Mouse (Mus musculus) Muller cell, postnatal 12 days (primary cell): Measurements from ENCODE around the gene Cck.
A peak's percentile ranks its signal among the peaks of the same experiment; 100 is the strongest.
"Not testable (repeated sequence)": the region's sequence is repeated elsewhere in the genome, so short reads cannot be mapped to it uniquely, and the experiment has no call there.

Experiments
- DNase-seq: peaks from one replicate; pipeline ENCODE4 v3.0.0-alpha.2; 2015; ENCODE audit errors: inconsistent ontology term

Cck gene

DNA sequence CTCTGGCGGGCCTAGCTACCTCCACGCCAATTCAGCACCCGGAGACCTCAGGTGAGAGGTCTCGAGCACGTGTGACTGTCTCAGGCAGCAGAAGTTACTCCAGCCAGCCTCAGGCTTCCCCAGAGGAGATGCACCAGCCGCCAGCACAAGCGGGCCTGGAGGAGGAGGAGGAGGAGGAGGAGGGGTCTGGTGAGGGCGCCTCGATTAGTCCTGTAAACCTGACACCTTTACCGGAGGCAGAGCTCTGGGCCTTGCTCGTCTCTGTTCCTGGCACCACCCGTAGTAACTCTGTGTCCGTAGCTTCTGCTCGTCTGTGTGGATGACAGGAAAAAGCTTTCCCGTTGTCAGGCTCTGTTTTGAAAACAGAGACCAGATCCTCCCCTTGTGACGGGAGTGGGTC, 35.0 kb downstream of the Cck start:
- DNase-seq, result no peak

DNA sequence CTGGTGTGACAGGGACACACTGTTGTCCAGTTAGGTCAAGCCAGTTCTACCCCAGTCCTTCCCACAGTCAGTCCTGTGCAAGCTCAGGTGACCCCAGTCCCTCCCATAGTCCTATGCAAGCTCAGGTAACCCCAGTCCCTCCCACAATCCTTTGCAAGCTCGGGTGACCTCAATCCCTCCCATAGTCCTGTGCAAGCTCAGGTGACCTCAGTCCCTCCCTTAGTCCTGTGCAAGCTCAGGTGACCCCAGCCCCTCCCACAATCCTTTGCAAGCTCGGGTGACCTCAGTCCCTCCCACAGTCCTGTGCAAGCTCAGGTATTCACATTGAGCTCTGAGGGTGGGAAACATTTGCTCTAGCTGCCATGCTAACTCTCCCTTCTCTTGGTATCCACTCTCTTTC, 35.5 kb downstream of the Cck start:
- no peak for DNase-seq

DNA sequence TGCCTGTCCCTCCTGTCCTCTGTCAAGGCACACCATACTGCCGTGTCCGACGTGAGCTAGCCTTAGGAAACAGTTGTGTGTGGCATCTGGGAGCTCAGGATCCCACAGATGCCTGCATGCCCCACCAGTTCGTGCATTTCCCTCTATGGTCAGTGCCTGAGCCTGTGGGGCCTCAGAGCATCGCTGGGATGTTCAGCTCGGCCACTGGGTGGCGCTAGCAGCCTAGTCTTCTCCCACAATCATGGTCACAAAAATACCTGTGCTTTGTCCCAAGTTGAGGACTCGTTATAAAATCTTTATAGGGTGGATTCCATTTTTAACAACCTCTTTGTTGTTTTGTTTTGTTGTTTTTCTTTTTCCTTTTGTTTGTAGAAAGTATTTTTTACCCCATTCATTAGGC, 37.0 kb downstream of the Cck start:
- DNase-seq, result no peak

DNA sequence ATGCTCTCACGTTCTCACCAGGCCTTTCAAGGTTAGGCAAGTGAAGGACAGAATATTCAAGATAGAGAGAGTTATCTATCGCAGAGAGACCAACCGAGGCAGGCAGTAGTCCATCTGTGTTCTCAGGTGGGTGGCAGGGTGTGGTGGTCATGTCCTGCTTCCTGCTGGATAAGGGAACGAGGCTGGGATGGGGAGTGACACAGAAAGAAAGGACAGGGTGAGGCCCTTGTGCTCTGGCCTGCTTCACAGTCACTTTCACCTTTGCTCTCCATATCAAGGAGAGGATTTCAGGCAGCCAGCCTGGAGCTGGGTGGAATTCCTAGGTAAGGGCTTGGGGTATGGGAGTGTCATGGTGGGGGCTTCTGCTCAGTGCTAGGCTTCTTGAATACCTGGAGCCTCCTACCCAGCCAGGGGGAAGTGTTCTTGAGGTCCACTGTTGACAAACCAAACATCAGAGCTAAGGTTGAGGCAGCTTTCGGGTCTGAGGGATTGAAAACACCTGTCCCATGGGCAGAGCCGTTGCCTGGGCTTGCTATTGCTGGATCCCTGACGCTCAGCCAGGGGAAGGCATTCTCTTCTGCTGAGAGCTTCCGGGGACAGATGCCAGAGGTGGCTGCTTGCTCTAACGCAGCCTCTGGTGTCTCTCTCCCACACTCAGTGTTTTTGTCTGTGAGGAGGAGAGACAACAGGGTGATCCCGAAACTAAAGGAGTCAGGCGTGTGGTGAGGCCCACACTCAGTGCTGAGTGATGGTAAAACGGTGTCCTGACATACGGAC, 38.6 kb downstream of the Cck start:
- no peak for DNase-seq

DNA sequence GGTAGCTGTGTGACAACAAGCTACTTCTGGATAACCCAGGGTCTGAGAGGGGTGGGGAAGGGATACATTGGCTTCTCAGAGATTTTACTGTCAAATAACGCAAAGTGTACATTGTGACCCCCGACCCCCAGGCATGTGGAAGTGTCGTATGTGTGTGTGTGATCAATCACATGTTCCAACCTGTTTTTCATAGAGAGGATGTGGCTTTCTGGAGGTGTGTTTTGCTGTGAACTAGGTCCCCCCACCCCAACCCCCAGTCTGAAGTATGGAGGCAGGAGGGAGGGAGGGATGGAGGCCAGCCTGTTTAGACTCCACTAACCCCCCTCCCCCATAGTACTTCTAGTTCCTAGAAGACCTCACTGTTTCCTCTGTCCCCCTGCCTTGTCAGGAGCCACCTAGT, 40.6 kb downstream of the Cck start:
- DNase-seq, result no peak

DNA sequence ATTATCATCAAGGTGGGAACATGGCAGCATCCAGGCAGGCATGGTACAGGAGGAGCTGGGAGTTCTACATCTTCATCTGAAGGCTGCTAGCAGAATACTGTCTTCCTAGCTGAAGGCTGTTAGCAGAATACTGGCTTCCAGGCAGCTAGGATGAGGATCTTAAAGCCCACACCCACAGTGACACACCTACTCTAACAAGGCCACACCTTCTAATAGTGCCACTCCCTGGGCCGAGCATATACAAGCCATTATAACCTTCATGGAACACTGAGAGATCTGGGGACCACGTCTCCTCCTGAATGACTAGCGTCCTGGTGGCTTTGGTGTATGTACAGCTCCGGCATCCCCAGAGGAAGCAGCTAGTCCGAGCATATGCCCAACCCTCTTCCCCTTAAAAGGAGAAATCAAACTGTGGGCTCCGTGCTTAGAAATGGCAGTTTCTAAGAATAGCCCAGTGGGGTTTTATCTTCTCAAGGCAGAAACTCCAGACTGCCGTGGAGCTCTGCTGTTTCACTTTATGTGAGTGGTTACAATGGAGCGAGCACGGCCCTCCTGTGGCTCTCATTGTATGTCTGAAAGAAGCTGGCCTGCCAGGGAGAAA, 43.1 kb downstream of the Cck start:
- not testable (repeated sequence) for DNase-seq

DNA sequence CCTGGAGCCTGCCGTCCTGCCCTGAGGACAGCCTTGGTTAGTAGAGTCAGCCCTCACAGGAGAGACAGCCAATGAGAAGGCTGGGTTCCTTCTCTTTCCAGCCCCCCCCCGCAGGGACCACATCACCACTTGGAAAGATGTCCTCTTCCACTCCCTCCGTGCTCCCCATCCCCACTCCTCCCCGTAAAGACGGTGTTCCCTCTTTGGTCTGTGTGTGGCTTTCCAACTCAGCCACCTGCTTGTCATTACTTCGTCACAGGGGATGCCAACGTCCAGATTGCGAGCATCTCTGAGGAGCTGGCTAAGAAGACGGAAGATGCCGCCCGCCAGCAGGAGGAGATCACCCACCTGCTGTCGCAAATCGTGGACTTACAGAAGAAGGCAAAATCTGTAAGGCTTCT, 49.1 kb downstream of the Cck start:
- no peak for DNase-seq

DNA sequence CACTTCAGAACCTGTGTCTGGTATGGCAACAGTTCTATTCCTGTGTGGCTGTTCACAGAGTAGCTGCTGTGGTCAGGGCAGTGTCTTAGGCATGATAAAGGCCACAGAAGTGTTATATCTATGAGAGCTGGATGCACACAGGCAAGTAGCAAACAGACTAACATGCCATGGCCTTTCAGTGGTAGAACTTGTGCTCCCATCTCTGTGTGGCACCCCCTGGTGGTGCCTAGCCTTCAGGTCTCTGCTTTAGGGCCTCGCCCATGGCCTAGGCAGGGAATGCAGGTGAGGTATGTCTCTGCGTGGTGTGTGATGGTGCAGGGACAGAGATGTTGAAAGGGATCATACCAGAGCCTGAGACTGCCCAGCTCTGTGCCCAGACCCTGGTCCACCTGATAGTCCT, 50.1 kb downstream of the Cck start:
- peak; percentile 30 for DNase-seq

DNA sequence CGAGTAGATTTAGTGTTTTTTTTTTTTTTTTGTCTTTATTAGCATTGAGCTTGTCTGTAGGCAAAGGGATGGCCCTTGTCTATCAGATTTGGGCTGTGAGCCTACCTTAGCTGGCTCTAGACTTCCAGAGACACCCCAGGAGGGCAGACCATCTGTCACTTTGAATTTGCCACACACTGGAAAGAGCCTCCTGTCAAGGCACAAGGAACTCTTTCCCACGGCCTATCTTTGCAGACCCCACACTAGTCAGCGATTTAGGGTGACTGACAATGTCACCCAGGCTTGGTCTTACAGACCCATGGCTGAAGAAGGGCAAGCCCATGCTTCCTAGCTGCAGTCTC, 51.2 kb downstream of the Cck start:
- DNase-seq, result no peak

DNA sequence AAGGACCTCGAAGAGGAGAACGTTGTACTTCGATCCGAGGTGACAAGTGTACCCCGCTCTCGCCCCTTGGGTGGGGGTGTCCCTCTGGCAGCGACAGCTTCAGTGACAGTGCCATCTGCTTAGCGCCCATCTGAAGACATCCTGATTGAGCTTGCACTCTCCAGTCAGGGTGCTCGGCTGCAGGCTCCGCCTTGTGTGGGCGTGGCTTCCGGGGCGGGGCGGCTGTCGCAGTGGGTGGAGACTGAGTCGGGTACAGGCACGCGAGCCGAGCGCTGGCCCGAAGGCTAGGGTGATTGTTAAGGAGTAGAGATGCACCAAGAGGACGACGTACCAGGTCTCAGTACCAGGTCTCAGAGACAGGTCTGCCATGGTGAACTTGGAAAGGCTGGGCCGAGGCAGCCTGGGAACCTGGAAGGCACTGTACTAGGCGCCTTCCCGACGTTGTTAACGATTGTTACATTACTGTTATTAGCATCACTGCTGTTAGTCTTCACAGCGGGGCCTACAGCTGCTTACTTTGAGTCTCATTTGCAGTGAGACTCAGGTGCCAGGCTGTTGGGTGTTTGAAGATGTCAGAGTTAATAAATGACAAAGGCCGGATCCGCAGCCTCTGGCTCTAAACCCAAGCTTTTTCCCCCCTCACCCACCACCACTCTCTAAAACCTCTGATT, 51.7 kb downstream of the Cck start:
- no peak for DNase-seq

DNA sequence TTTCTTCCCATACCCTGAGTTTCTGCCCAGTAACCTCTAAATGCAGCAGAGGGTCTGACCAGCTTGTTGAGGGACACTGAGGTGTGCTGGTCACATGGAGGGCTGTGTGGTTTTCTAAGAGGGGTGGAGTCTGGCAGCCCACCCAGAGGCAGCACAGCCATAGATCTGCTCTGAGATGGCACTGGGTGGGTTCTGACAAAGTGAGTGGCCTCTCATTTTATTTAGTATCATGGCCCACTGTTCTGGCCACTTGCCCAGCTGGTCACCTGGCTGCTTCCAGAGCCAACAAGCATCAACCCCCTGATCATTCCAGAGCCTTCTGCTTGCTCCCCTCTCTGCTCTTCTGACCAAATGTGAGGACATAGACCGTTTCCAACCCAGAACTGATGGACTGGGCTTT, 53.3 kb downstream of the Cck start:
- no peak for DNase-seq
